Mouse (Mus musculus): ENCODE measurements at regions not wholly inside any gene's neighbourhood (a gene's known extent, or its start where the extent isn't known, plus 50 kb on each side); places are given as distances from the start of the nearest gene placed in this dataset.

DNA sequence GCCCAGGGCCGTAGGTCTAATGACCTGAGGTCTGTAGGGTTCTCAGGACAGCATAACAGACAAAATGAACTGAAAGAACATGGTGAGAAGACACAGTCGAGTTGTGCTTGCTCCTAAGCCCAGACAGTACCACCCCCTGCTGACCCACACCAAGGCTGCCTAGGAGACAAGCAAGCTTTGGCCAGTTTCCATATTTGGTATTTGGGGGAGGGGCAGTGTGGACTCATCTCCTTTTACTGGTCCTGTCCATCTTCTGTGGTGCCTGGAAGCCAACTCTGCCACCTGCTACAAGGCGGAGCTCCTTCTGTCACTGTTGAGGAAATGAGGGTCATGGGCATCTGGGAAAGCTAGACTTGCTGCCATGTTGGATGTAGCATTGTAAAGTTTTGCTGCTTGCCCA, 68.9 kb downstream of the Tex29 start:
- DNase-seq (ENCODE audit: low read depth) = no peak

DNA sequence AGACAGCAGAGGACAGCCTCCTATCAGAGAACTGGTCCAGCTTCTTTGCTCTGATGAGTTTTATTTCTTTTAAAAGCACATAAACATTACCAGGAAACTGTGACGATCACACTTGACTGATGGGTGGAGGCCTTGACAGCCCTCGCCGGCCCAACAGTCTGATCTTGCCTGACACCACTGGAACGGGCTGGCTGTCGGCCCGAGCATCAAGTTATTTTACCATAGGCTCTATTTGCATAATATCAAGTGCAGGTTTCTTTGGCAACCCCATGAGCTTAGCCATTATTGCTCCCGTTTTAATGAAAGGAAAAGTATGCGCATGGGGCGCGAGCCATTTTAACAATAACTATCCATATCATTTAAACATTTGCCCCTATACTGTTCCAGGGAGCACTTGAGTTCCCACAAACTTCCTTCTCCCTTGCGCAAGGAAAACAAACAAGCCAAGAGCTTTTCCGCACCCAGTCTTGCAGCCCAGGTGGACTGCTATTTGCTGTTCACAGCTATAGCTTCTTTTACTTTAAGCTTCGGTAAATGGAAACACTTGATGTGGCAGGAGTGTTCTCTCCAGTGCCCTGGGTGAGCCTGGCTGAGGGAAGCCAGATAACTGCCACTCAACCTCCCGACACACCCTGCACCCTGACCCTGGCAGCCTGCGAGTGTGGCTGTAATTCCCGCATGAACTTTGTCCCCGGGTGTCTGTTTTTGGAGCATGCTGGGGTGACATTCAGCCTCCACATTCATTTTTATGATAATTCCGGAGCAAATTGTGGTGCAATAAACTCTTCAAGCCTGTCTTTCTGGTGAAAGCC, 71.6 kb downstream of the Tex29 start:
- DNase-seq (ENCODE audit: low read depth) = no peak

DNA sequence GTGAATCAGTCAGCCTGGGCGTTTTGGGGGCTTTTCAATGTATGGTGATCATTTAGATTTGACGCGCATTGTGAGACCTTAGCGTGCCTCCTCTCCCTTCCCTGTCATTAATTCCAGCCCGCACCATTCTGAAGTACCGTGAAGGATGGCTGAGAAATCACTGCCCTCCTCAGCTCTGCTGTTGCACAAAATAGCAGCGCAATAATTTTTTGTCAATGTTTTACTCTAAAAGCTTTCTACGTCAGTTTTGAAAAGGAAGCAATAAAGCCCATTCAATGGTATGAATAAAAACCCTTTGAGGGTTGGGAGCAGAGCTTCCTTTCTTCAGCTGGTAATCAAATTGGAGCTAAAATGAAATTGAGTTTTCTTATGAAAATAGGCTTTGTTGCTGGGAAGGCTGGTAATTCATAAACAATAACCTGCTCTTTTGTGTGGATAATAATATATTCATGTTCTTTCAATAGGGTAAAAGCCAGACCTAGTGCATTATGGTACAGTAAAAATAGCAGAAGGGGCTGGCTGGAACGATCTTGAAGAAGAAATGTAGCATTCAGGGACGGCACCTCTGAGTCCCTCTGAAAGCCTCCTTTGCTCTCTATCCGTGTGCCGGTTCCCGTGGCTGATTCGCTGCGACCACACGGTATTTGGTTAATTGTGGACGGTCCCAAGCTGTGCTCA, 72.3 kb downstream of the Tex29 start:
- no peak for DNase-seq (ENCODE audit: low read depth)

DNA sequence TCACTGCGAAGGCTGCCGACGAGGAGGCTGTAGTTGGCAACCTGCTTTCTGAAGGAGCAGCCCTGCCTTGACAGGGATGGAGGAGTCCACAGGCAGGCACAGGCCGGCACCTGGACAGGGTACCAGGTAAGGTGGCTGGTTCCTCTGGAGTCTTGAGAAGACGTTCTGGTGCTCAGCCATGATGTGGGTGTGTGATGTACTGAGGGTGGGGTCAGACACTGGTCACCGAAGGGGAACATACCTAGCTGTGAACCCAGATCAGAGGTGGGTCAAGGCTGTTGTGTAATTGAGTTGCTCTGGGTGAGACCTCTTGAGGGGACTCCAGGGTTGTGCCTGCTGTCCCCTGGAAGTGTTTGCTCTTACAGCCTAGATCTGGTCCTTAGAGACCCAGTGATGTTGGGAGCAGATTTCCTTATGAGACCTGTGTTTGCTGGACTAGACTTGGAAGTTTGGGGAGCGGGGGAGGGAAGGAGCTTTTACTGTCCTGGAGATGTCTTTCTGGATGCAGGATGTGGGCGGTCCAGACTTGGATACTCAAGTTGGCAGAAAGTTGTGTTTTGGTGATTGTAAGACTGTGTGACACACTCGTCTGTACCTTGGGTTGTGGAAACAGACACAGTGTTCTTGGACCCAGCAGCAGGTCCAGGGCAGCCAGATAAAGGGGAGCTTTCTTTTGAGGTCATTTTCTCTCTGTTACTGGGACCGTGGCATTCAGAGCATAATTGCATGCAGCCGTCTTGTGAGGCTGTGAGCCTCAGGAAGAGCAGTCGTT, 73.0 kb downstream of the Tex29 start:
- DNase-seq (ENCODE audit: low read depth) = no peak

DNA sequence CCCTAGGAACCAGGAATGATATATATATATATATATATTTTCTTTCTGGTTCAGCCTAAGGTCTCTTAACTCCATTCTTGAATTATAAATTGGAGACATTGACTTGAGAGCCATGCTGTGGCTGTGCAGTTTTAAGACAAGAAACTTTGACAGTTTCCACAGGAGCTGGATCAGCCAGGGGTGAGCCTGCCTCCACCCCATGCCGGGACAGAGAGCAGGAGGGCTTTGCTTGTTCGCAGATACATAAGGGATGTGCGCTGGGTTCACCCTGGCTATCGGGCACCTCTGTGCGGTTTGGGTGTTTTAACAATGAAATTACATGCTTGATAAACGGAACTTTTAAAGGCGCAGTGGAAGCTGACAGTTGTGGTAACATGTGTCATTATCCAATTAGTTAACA, 73.9 kb downstream of the Tex29 start:
- no peak for DNase-seq (ENCODE audit: low read depth)

DNA sequence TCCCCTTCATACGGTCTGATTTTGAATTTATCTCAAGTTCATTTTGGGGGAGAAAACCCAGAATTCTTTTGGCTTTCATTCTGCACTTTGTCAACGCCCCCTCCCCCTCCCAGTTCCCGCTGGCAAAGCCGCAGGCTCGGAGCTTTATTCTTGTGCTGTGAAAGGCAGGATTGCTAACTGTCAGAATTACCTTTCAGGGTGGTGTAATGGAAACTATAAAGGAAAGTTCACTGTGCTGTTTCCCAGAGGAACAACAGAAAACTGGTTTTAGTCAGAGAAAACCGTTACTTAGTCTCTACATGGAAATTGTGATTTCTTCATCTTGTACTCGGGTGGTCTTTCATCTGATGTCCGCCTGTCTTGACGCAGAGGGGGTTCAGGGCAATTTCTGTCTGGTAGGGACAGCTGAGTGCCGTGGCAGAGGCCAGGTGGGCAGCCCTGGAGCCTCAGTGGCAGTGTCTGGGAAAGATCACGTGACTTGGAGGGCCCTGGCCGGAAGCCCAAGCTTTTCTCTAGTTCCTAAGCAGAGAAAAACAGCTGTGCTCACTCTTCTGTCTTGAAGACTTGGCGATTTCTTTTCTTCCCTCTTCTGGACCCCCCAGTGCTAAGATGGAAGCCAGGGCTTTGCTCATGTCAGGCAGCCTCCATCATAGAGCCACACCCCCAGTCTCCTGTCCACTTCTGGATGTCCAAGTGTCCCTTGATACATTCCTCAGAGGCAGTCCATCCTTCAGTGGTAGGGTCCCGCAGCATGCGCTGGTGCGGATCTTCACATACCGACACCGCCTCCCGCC, 74.6 kb downstream of the Tex29 start:
- no peak for DNase-seq (ENCODE audit: low read depth)

DNA sequence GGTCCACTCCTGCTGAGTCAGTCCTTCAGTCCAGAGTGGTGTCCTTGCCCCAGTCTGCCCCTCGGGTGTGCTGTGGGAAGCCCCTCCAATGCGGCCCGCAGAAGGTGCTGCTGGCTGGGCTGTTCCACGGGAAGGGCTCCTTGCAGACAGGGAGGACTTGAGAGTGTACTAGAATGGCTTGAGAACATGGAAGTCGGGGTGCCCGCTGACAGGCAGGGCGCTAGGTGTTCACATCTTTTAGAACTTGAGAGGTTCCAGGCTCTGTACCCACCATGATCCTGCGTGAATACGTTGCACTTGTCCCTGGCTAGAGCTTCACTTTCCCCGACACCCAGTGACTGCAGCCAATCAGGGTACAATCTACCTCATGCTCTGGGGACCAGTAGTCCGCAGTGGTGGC, 75.4 kb downstream of the Tex29 start:
- DNase-seq (ENCODE audit: low read depth) = no peak

DNA sequence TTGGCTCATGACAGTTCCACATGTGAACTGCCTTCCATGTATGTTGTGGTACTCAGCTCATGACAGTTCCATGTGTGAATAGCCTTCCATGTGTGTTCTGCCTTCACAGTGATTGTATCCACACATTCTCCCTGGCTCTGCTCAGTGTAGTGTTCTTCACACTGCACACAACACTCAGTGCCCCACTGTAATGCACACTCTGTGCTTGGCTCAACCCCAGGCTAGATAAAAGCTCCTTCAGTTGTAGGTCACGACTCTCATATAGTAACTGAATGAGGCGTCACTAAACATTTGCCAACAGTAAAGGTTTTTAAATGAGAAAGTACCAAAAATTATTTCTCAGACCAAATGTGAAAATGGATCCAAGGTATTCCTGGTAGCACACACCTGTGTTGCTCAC, 79.6 kb downstream of the Tex29 start:
- DNase-seq (ENCODE audit: low read depth) = no peak

DNA sequence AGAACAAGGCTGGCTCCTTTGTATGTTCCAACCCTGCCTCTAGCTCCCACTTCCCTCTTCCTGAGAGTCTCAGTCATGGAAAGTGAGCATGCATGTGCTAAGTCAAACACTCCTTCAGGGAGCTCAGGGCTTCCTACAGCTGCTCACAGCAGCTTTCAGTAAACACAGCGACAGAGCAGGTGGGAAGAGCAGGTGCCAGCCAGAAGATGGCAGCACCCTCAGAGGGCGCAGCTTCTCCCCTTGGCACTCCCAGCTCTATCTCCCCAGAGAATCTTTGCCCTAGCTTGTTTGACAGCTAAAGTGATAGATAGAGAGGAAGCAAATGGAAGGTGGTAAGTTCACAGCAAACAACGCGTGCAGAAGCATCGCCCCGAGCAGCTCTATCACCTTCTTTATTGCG, 82.8 kb downstream of the Tex29 start:
- no peak for DNase-seq (ENCODE audit: low read depth)

DNA sequence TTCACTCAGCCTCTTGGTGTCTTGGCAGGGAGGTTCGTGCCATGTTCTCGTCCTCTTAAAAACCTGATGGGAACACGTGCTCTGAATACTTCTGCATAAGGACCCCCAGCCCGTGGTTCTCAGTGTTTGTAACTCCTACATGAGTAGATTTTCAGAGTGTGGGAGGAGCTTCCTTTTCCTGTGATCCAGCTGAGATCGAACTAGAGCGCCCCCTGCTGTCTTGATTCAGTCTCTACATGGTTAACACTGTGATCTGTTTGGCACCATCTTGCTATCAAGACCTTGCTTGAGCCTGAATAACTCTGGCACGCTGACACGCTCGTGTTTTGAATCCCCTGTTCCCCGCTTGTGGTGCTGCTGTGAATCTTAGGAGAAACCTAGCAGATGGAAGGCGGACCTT, 83.9 kb downstream of the Tex29 start:
- DNase-seq (ENCODE audit: low read depth) = peak; percentile 9

DNA sequence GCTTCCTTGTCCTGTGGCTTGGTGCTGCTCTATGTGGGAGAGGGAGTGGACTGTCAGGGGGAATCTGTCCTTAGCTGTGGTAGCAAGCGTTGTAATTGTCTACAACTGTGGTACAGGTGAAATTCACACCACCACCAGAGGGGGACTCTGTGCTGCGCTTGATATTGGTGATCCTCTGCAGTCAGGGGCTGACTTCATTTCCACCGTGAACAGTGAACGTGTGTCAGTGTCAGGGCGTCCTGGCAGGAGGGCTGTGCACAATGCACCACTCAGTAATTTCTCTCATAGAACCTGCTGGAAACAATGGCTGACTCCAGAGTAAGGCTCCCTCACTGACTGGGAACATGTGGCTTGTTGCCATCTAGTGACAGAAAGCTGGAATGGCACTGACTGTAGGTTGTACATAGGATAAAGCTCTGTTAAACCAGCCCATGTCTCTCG, 102.6 kb downstream of the Tex29 start:
- DNase-seq (ENCODE audit: low read depth) = peak; percentile 1

DNA sequence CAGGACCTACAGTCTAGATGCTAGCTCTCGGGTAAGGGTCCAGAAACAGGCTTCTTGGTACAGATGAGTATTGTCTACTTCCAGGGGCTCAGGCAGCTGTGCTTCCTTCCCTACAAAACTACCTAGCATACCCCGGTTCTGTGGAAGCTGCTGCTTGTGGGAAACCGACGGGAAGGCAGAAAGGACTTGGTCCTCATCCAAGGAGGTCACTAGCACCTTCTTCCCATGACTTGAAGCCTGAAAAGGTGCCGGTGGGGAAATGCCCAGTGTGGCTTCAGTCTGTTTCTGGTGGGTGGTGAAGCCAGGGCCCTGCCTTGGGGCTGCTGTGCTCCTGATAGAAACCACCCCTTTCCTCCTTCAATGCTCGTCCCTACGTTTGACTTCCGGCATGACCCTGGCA, 107.5 kb downstream of the Tex29 start:
- DNase-seq (ENCODE audit: low read depth) = no peak

DNA sequence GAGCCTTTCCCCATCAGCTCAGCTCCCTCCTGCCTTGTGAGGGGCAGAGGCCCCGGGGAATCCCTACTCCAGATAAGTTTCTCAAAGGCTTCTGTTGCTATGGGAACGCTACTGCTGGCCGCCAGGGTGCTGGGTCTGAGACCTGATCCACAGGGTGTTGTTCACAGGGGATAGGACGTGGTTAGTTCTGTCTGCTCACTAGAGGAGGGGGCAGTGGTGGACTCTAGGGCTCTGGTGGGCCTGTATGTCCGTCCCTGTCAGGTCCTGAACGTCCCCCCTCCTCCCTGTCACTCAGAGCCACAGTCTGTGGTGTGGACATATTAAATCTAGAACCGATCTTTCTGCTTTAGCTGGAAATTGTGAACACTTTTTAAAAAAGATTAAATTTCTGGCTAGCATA, 116.0 kb downstream of the Tex29 start:
- no peak for DNase-seq (ENCODE audit: low read depth)

DNA sequence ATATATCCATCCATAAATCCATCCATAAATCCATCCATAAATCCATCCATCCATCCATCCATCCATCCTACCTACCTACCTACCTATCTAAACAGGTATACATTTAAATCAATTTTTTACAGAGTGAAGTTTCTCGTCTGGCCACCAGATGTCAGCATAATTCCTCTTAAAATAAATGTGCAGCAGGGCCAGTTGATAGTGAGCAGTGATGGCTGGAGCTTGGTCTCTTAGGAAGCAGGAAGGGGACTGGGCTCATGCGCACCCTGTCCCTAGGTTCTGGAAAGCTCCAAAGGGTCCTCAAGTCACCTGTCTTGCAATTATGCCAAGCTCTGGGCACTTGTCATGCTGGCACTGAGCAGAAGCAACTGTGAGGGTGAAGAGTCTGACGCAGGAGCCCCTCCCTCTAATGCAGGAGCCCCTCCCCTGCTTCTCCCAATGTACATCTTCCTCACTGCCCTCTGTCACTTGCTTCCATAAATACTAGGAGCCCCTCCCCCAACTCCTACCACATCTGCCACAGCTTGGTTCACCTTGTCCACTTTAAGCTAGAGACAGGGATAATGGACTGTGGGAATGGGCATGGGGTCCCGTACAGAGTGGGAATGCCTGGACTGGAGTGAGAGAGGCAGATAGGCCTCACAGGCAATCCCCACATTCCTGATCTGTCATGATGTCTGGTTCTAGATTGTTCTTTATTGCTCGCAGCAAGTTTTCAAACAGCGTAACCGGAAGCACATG, 116.9 kb downstream of the Tex29 start:
- peak; percentile 9 for DNase-seq (ENCODE audit: low read depth)

DNA sequence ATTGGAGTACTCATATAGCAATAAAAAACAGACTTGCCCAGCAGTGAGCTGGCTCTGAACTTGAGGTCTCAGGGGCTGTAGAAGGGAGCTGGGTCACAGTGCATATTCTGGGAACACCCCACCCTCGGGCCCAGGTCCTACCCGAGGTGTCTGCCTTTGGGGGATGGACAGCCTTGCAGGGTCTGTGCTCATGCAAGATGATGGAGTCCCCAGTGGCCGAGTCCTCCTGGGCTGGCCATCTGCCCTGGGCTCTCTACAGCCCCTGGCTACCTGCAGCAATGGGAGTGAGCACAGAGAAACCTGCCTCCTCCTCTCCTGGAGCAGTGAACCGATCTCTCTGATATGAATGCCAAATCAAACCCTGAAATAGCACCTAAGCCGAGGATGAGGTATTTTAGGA, 117.9 kb downstream of the Tex29 start:
- no peak for DNase-seq (ENCODE audit: low read depth)

DNA sequence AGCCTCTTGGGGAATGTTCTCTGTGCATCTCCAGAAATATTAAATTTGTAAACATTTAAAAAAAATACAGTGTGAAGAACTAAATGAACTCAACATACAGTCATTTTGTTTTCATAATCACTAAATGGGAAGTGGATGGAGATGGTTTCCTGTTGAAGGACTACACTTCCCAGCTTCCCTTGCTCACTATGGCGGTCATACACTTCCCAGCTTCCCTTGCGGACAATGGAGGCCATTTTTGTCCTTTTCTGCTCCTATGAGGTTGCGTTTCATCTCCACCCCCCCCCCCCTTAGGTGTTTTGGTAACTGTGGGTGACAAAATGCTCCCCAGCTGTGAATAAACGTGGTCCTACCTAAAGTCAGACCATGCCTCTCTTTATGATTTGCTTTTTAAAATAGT, 119.2 kb downstream of the Tex29 start:
- no peak for DNase-seq (ENCODE audit: low read depth)

DNA sequence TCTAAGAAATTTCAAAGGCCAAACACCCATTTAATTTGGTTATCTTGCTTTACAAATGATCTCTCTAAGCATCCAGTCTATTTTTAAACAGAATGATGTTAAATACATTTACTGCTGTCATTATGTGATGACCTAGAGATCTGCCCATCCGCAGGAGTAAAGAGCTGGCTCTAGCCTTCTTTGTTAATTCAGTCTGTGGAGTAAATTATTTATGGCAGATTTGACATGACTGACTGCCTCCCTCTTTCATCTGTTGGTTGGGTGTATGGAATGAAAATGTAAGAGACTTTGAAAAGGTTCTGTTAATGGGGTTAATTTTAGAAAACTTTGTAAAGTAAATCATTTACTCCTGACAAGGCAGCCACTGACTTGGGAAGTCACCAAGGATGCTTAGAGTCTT, 123.3 kb downstream of the Tex29 start:
- DNase-seq (ENCODE audit: low read depth) = no peak

DNA sequence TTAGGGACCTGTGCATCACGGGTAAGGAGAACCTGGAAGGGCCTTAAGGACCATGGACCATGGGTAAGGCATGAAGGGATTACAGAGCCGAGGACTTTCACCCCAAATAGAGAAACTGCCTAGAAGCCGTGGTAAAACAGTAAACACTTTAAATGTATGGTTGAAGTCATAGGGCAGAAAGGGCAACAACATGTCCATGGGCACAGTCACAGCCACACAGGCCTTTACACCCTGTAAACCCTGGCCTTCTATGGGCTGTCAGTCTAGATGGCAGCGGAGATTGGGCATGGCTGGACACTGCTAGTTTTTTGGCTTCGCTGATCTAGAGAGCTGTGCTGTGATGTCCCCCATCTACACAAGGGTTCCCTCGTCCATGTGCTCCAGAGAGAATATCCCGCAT, 127.4 kb downstream of the Tex29 start:
- DNase-seq (ENCODE audit: low read depth) = no peak

DNA sequence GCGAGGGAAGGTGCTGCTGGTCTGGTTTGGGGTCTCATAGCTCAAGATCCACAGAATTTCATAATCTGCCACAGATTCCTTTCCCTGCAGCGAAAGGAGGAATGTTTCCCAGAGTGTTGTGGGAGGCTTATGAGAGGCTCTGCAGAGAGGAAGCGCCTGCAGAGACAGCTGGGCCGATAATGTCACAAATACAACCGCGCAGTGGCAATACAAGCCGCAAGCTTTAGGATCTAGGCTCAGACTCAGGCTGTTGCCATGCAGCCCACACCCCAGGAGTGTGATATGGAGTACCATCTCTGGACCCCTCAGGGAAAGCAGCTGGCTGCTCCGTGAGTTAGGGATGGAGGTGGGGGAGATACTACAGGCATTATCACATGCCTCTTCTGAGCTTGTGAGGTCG, 130.2 kb downstream of the Tex29 start:
- DNase-seq (ENCODE audit: low read depth) = no peak

DNA sequence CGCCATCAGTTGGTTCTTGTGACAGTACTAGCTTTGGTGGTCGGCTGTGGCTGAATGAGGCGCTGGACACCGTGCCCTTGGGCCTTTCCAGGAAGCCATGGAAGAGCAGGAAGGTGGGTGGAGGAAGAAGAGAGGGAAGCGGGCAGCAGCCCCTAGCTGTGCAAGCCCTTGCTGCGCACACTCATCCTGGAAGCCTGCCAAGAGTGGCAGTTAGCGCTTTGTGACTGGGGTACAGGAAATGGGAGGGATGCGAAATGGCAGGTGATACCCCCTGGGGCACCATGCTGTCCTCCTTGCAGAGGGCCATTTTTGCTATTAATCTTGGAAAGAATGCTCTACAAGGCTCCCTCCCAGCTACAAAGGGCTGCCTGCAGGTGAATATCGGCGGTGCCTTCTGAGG, 133.2 kb downstream of the Tex29 start:
- no peak for DNase-seq (ENCODE audit: low read depth)

DNA sequence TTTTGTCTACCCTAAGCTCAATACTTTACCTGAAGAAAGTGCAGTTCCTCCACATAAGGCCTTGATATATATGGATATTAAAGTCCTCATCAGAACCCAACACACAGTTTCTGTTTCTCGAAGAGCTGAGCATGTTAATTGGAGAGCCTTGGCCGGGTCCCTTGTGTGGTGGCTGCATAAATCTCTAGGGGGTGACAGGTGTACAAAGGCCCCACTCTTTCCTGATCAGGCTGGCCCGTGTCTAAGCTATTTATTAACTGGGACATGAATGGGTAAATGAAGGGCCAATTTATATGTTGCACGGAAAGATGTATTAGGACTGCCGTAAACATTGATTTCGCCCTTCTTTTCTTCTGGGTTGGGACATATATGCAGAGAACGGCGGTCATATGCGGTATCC, 136.8 kb downstream of the Tex29 start:
- no peak for DNase-seq (ENCODE audit: low read depth)

DNA sequence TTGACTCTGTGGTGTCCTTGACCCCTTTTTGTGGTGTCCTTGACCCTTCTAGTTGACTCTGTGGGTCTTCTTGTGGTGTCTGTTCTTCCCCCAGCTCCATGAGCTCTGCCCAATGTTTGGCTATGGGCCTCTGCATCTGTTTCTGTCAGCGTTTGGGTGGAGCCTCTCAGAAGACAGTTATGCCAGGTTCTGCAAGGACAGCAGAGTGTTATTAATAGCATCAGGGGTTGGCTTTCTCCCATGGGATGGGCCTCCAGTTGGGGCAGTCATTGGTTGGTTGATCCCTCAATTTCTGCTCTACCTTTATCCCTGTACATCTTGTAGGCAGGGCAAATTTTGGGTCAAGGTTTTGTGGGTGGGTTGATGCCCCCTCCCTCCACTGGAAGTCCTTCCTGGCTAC, 138.8 kb downstream of the Tex29 start:
- DNase-seq (ENCODE audit: low read depth) = no peak
